Mouse (Mus musculus): ENCODE data around the gene Psmb7. TPM values are rescaled to one million over a fixed set of nuclear protein-coding genes. Genes with fewer than 3 reads are reported as not detected.
A peak's percentile ranks its signal among the peaks of the same experiment; 100 is the strongest.

The Psmb7 gene
- total and polyA plus RNA-seq, 2 experiments from 2014 or later = 218 to 282 TPM

GRCm38 (mm10) chr2:38650340-38650739, 6.5 kb upstream of the Psmb7 start:
- H3K4me3 ChIP-seq (ENCODE audit: low read depth, low read length) = no peak overlapping the region
- no peaks in the 10 kb centered on the region for H3K27me3 ChIP-seq (ENCODE audit: insufficient read depth, low read length)
- no peak overlapping the region for H3K4me2 ChIP-seq (ENCODE audit: low read depth, low read length, poor library complexity, severe bottlenecking)
- 94% methylated on average over 1 of the region's 1 CpGs for WGBS
- no peaks in the 10 kb centered on the region for H3K9me3 ChIP-seq (ENCODE audit: low read length)
- DNase-seq (ENCODE audit: low spot score) (no peak), ATAC-seq (ENCODE audit: low FRiP score) (no peak)
- H3K4me1 ChIP-seq (ENCODE audit: insufficient read depth, low read length) = peaks cover 5% of the 10 kb centered on the region; the same call in 1 of the 2 replicates
- no peak overlapping the region for H3K27ac ChIP-seq (ENCODE audit: low read depth, low read length)
- no peaks in the 10 kb centered on the region for H3K36me3 ChIP-seq (ENCODE audit: insufficient read depth, low read length)
- no peak for TF ChIP-seq CTCF (IDR thresholded peaks at IDR 0.05)
- no peak overlapping the region for H3K9ac ChIP-seq (replicated peaks; ENCODE audit: low read length, poor library complexity, severe bottlenecking)

GRCm38 (mm10) chr2:38647661-38648060, 3.8 kb upstream of the Psmb7 start:
- Histone ChIP-seq H3K4me1 (ENCODE audit: insufficient read depth, low read length) (peaks cover 5% of the 10 kb centered on the region; the same call in 1 of the 2 replicates), H3K4me3 (ENCODE audit: low read depth, low read length) (no peak overlapping the region), H3K9me3 (ENCODE audit: low read length) (no peaks in the 10 kb centered on the region), H3K27ac (ENCODE audit: low read depth, low read length) (peak overlapping the region; percentile 62), H3K4me2 (ENCODE audit: low read depth, low read length, poor library complexity, severe bottlenecking) (no peak overlapping the region), H3K27me3 (ENCODE audit: insufficient read depth, low read length) (no peaks in the 10 kb centered on the region), H3K9ac (replicated peaks; ENCODE audit: low read length, poor library complexity, severe bottlenecking) (no peak overlapping the region), H3K36me3 (ENCODE audit: insufficient read depth, low read length) (no peaks in the 10 kb centered on the region)
- ATAC-seq (ENCODE audit: low FRiP score) (no peak), DNase-seq (ENCODE audit: low spot score) (no peak)
- no peak for TF ChIP-seq CTCF (IDR thresholded peaks at IDR 0.05)
- WGBS = 68% methylated on average over 7 of the region's 7 CpGs

- H3K4me2 ChIP-seq (ENCODE audit: low read depth, low read length, poor library complexity, severe bottlenecking) = no peak overlapping the region
- H3K4me3 ChIP-seq (ENCODE audit: low read depth, low read length) = no peak overlapping the region
- H3K27ac ChIP-seq (ENCODE audit: low read depth, low read length) = peak overlapping the region; percentile 62
- 53% methylated on average over 8 of the region's 8 CpGs for WGBS
- H3K36me3 ChIP-seq (ENCODE audit: insufficient read depth, low read length) = no peaks in the 10 kb centered on the region; the same call in 1 of the 2 replicates
- no peak for TF ChIP-seq CTCF (IDR thresholded peaks at IDR 0.05)
- no peaks in the 10 kb centered on the region for H3K9me3 ChIP-seq (ENCODE audit: low read length)
- DNase-seq (ENCODE audit: low spot score) (peak; percentile 80), ATAC-seq (ENCODE audit: low FRiP score) (peak; percentile 62)
- H3K4me1 ChIP-seq (ENCODE audit: insufficient read depth, low read length) = peaks cover 5% of the 10 kb centered on the region; the same call in 1 of the 2 replicates
- no peaks in the 10 kb centered on the region for H3K27me3 ChIP-seq (ENCODE audit: insufficient read depth, low read length)
- no peak overlapping the region for H3K9ac ChIP-seq (replicated peaks; ENCODE audit: low read length, poor library complexity, severe bottlenecking)
Observed at GRCm38 (mm10) chr2:38647201-38647606, 3.3 kb upstream of the Psmb7 start.

GRCm38 (mm10) chr2:38645936-38646335, 2.0 kb upstream of the Psmb7 start:
- H3K4me2 ChIP-seq (ENCODE audit: low read depth, low read length, poor library complexity, severe bottlenecking) = no peak overlapping the region
- H3K4me1 ChIP-seq (ENCODE audit: insufficient read depth, low read length) = peaks cover 5% of the 10 kb centered on the region; the same call in 1 of the 2 replicates
- TF ChIP-seq CTCF (IDR thresholded peaks at IDR 0.05) = peak; percentile 80
- peaks cover 6% of the 10 kb centered on the region for H3K36me3 ChIP-seq (ENCODE audit: insufficient read depth, low read length)
- no peak overlapping the region for H3K27ac ChIP-seq (ENCODE audit: low read depth, low read length)
- ATAC-seq (ENCODE audit: low FRiP score) (0 out of 2 replicates have a peak, but pooled peaks have one; percentile 36), DNase-seq (ENCODE audit: low spot score) (peak; percentile 85)
- no peaks in the 10 kb centered on the region for H3K27me3 ChIP-seq (ENCODE audit: insufficient read depth, low read length)
- H3K9ac ChIP-seq (replicated peaks; ENCODE audit: low read length, poor library complexity, severe bottlenecking) = no peak overlapping the region
- no peak overlapping the region for H3K4me3 ChIP-seq (ENCODE audit: low read depth, low read length)
- WGBS = 0% methylated on average over 3 of the region's 3 CpGs
- no peaks in the 10 kb centered on the region for H3K9me3 ChIP-seq (ENCODE audit: low read length)

GRCm38 (mm10) chr2:38641761-38642160, 2.1 kb downstream of the Psmb7 start:
- DNase-seq (ENCODE audit: low spot score) = no peak
- no peaks in the 10 kb centered on the region for H3K4me1 ChIP-seq (ENCODE audit: insufficient read depth, low read length)
- no peak overlapping the region for H3K4me2 ChIP-seq (ENCODE audit: low read depth, low read length, poor library complexity, severe bottlenecking)
- no peak overlapping the region for H3K9ac ChIP-seq (replicated peaks; ENCODE audit: low read length, poor library complexity, severe bottlenecking)
- no peak overlapping the region for H3K4me3 ChIP-seq (ENCODE audit: low read depth, low read length)
- H3K27me3 ChIP-seq (ENCODE audit: insufficient read depth, low read length) = no peaks in the 10 kb centered on the region
- WGBS = 95% methylated on average over 1 of the region's 1 CpGs
- peaks cover 19% of the 10 kb centered on the region for H3K36me3 ChIP-seq (ENCODE audit: insufficient read depth, low read length)
- H3K9me3 ChIP-seq (ENCODE audit: low read length) = no peaks in the 10 kb centered on the region
- TF ChIP-seq CTCF (IDR thresholded peaks at IDR 0.05) = no peak
- no peak overlapping the region for H3K27ac ChIP-seq (ENCODE audit: low read depth, low read length)
- ATAC-seq (ENCODE audit: low FRiP score) = no peak

- peak; percentile 65 for TF ChIP-seq CTCF (IDR thresholded peaks at IDR 0.05)
- Histone ChIP-seq H3K4me2 (ENCODE audit: low read depth, low read length, poor library complexity, severe bottlenecking) (no peak overlapping the region), H3K27me3 (ENCODE audit: insufficient read depth, low read length) (no peaks in the 10 kb centered on the region), H3K9ac (replicated peaks; ENCODE audit: low read length, poor library complexity, severe bottlenecking) (no peak overlapping the region), H3K9me3 (ENCODE audit: low read length) (no peaks in the 10 kb centered on the region), H3K4me1 (ENCODE audit: insufficient read depth, low read length) (no peaks in the 10 kb centered on the region), H3K4me3 (ENCODE audit: low read depth, low read length) (no peak overlapping the region), H3K27ac (ENCODE audit: low read depth, low read length) (no peak overlapping the region), H3K36me3 (ENCODE audit: insufficient read depth, low read length) (peaks cover 38% of the 10 kb centered on the region)
- no peak for DNase-seq (ENCODE audit: low spot score)
- 66% methylated on average over 4 of the region's 4 CpGs for WGBS
- ATAC-seq (ENCODE audit: low FRiP score) = no peak
Observed at GRCm38 (mm10) chr2:38637716-38638267, 6.1 kb downstream of the Psmb7 start.

All from midbrain, postnatal 0 days (tissue).